Mouse (Mus musculus) hindbrain, embryonic 16.5 days (tissue): ENCODE measurements at regions not wholly inside any gene's neighbourhood (a gene's known extent, or its start where the extent isn't known, plus 50 kb on each side); places are given as distances from the start of the nearest gene placed in this dataset.

Experiments
- ATAC-seq: fragments of 200-750 bp; cut with Nextera tagmentation; 2 replicates; pipeline ENCODE4 v1.8.0; 2017; ENCODE audit warnings: moderate TSS enrichment, moderate library complexity
- H3K27ac ChIP-seq: fragments of 300-500 bp; sonication (generic); 2 replicates; pipeline ENCODE4 v1.5.1; 2014; ENCODE audit warnings: low read depth, mild to moderate bottlenecking, control low read depth, low read length, moderate library complexity
- H3K27me3 ChIP-seq: fragments of 300-500 bp; sonication (generic); replicated peaks from 2 replicates; pipeline ENCODE4 v1.6.1; 2014; ENCODE audit warnings: low read length; ENCODE audit not compliant: control insufficient read depth, insufficient read depth
- H3K36me3 ChIP-seq: fragments of 300-500 bp; sonication (generic); 2 replicates; pipeline ENCODE4 v1.6.1; 2014; ENCODE audit warnings: mild to moderate bottlenecking, low read length, moderate library complexity, mixed read lengths; ENCODE audit not compliant: control insufficient read depth, insufficient read depth
- H3K4me1 ChIP-seq: fragments of 300-500 bp; sonication (generic); 2 replicates; pipeline ENCODE4 v1.6.1; 2014; ENCODE audit warnings: low read depth, low read length; ENCODE audit not compliant: control insufficient read depth, insufficient read depth
- H3K4me2 ChIP-seq: fragments of 300-500 bp; sonication (generic); 2 replicates; pipeline ENCODE4 v1.6.1; 2014; ENCODE audit warnings: mild to moderate bottlenecking, low read length, control low read depth, moderate library complexity
- H3K4me3 ChIP-seq: fragments of 300-500 bp; sonication (generic); 2 replicates; pipeline ENCODE4 v1.5.1; 2014; ENCODE audit warnings: mild to moderate bottlenecking, low read length, control low read depth, moderate library complexity
- H3K9ac ChIP-seq: fragments of 300-500 bp; sonication (generic); 2 replicates; pipeline ENCODE4 v1.6.1; 2014; ENCODE audit warnings: low read depth, mild to moderate bottlenecking, control low read depth, low read length, moderate library complexity
- H3K9me3 ChIP-seq: fragments of 300-500 bp; sonication (generic); 2 replicates; pipeline ENCODE4 v1.6.1; 2014; ENCODE audit warnings: mild to moderate bottlenecking, low read length, moderate library complexity; ENCODE audit not compliant: control insufficient read depth
- WGBS: fragments of 180-500 bp; shearing (Covaris S2); extraction: QIAGEN DNeasy Blood & Tissue Kit; methylation state at CpG from one replicate; pipeline ENCODE4 v1.1.7; 2014; 5-methylcytosine and 5-hydroxymethylcytosine counted together

- WGBS = 51% methylated on average over 11 of the region's 11 CpGs
- Histone ChIP-seq H3K36me3 (no peaks in the 10 kb centered on the region), H3K9me3 (no peaks in the 10 kb centered on the region), H3K4me2 (no peak overlapping the region), H3K9ac (no peak overlapping the region), H3K27me3 (no peaks in the 10 kb centered on the region), H3K27ac (no peak overlapping the region), H3K4me1 (no peaks in the 10 kb centered on the region), H3K4me3 (no peak overlapping the region)
- no peak for ATAC-seq
Measured at GRCm38 (mm10) chr4:125898631-125899348, 125.6 kb upstream of the Csf3r start.

- Histone ChIP-seq H3K4me1 (no peaks in the 10 kb centered on the region), H3K27ac (no peak overlapping the region), H3K4me3 (no peak overlapping the region), H3K4me2 (no peak overlapping the region), H3K9me3 (no peaks in the 10 kb centered on the region), H3K9ac (no peak overlapping the region), H3K27me3 (no peaks in the 10 kb centered on the region), H3K36me3 (no peaks in the 10 kb centered on the region)
- WGBS = 50% methylated on average over 10 of the region's 10 CpGs
- no peak for ATAC-seq
Measured at GRCm38 (mm10) chr4:125901546-125902276, 122.6 kb upstream of the Csf3r start.

- peak; percentile 22; the same call in 1 of the 2 replicates for ATAC-seq
- Histone ChIP-seq H3K4me1 (no peaks in the 10 kb centered on the region), H3K36me3 (no peaks in the 10 kb centered on the region), H3K27me3 (no peaks in the 10 kb centered on the region), H3K9me3 (no peaks in the 10 kb centered on the region), H3K4me2 (no peak overlapping the region), H3K4me3 (no peak overlapping the region), H3K27ac (no peak overlapping the region), H3K9ac (no peak overlapping the region)
- 61% methylated on average over 5 of the region's 5 CpGs for whole genome bisulfite sequencing
Measured at GRCm38 (mm10) chr4:125906296-125906695, 118.1 kb upstream of the Csf3r start.

- Histone ChIP-seq H3K36me3 (no peaks in the 10 kb centered on the region), H3K4me2 (no peak overlapping the region), H3K4me1 (peaks cover 4% of the 10 kb centered on the region), H3K4me3 (no peak overlapping the region), H3K27ac (no peak overlapping the region), H3K27me3 (no peaks in the 10 kb centered on the region; the same call in 1 of the 2 replicates), H3K9ac (no peak overlapping the region), H3K9me3 (no peaks in the 10 kb centered on the region)
- 84% methylated on average over 8 of the region's 8 CpGs for WGBS
- ATAC-seq = no peak
Measured at GRCm38 (mm10) chr4:125908901-125909300, 115.4 kb upstream of the Csf3r start.

GRCm38 (mm10) chr4:125911541-125912270 lies 112.6 kb upstream of the Csf3r start:
- no peak overlapping the region for H3K4me2 ChIP-seq
- ATAC-seq = no peak
- H3K36me3 ChIP-seq = no peaks in the 10 kb centered on the region
- no peaks in the 10 kb centered on the region for H3K9me3 ChIP-seq
- WGBS = 14% methylated on average over 24 of the region's 24 CpGs
- no peak overlapping the region for H3K4me3 ChIP-seq
- H3K9ac ChIP-seq = no peak overlapping the region
- no peaks in the 10 kb centered on the region; the same call in 1 of the 2 replicates for H3K27me3 ChIP-seq
- H3K4me1 ChIP-seq = peaks cover 4% of the 10 kb centered on the region
- no peak overlapping the region for H3K27ac ChIP-seq

- Histone ChIP-seq H3K9me3 (no peaks in the 10 kb centered on the region), H3K4me2 (no peak overlapping the region), H3K4me3 (no peak overlapping the region), H3K9ac (no peak overlapping the region), H3K36me3 (no peaks in the 10 kb centered on the region), H3K4me1 (peaks cover 4% of the 10 kb centered on the region), H3K27me3 (no peaks in the 10 kb centered on the region; the same call in 1 of the 2 replicates), H3K27ac (no peak overlapping the region)
- WGBS = 18% methylated on average over 8 of the region's 8 CpGs
- peak; percentile 40 for ATAC-seq
Measured at GRCm38 (mm10) chr4:125912444-125913049, 111.8 kb upstream of the Csf3r start.

GRCm38 (mm10) chr4:125915166-125915565 lies 109.2 kb upstream of the Csf3r start:
- 32% methylated on average over 8 of the region's 8 CpGs for WGBS
- H3K9ac ChIP-seq = no peak overlapping the region
- no peaks in the 10 kb centered on the region for H3K36me3 ChIP-seq
- ATAC-seq = no peak
- no peak overlapping the region for H3K4me3 ChIP-seq
- H3K4me1 ChIP-seq = peaks cover 4% of the 10 kb centered on the region
- no peak overlapping the region for H3K4me2 ChIP-seq
- no peak overlapping the region for H3K27ac ChIP-seq
- no peaks in the 10 kb centered on the region for H3K9me3 ChIP-seq
- H3K27me3 ChIP-seq = no peaks in the 10 kb centered on the region; the same call in 1 of the 2 replicates

- Histone ChIP-seq H3K27ac (no peak overlapping the region), H3K36me3 (no peaks in the 10 kb centered on the region), H3K9me3 (no peaks in the 10 kb centered on the region), H3K9ac (no peak overlapping the region), H3K4me3 (no peak overlapping the region), H3K27me3 (no peaks in the 10 kb centered on the region; the same call in 1 of the 2 replicates), H3K4me1 (peaks cover 9% of the 10 kb centered on the region), H3K4me2 (no peak overlapping the region)
- ATAC-seq = no peak
- WGBS = 12% methylated on average over 6 of the region's 6 CpGs
Measured at GRCm38 (mm10) chr4:125917210-125917609, 107.1 kb upstream of the Csf3r start.
